Mouse (Mus musculus): Measurements from ENCODE around the gene Slc37a1.

DNA sequence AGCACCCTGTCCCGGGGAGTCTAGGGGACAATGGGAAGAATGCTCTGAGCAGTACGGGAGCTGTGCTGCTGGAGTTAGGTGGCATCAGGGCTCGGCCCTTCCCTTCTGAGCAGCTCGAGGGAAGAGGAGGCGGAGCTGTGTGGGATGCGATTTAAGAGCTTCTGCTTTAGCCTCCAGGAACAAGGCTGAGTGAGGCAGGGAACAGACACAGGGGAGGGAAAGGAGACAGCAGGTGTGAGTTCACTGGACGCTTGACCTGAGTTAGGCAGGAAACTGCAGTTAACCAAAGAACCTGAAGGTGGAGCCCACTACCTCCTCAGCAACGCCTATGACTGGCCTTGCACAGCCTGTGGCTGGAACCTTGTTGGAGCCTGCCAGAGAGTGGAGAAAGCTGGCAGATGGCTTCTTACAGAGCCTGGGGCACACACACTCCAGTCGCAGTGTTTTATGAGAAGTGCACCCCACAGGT, 32.1 kb upstream of the Slc37a1 start:
- TF ChIP-seq MYOG (IDR thresholded peaks at IDR 0.05; ENCODE audit: control insufficient read depth, extremely low read depth, insufficient read length) (no peak), CTCF (IDR thresholded peaks at IDR 0.05; ENCODE audit: control insufficient read depth, insufficient read depth, insufficient read length) (no peak), CEBPB (IDR thresholded peaks at IDR 0.05; ENCODE audit: low read depth) (no peak), MYOD1 (IDR thresholded peaks at IDR 0.05; ENCODE audit: control insufficient read depth, insufficient read length, low read depth) (no peak), MAX (IDR thresholded peaks at IDR 0.05) (no peak)
